12 mouse cellular contexts compared by ENCODE assay signal in the genomic region with DNA sequence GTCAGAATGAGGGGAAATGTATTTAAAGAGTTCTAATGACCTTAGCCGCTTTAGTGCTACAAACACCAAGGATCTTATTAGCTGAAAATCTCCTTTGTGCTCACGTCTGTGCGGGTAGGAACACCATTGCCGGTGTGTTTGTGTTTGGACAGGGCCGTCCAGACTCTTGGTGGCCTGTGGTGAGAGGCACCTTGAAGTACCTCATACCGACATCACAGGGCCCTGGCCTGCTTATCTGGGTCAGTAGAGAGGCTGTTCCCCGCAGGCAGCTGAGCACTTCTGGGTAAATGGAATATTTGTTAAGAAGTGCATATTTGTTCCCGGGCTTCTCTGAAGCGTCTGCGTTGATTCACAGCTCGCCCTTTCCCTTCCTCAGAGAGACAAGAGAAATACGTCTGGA.
"Had no signal": no experiment of that assay in that cellular context is flagged by ENCODE, and none has a peak within 500 bp of the region (broad histone marks: within the 10 kb centered on the region; RNA-seq: fewer than 3 reads in every experiment).

No protein-coding gene starts in this region.

- H3K4me3 ChIP-seq: limb, embryonic 12.5 days; liver, embryonic 13.5 days; neural tube, embryonic 12.5 days had no signal

- H3K4me1 ChIP-seq: limb, embryonic 12.5 days; liver, embryonic 13.5 days; neural tube, embryonic 12.5 days had no signal

- H3K9me3 ChIP-seq: limb, embryonic 12.5 days; liver, embryonic 13.5 days; neural tube, embryonic 12.5 days had no signal

- H3K27me3 ChIP-seq: liver, embryonic 13.5 days; neural tube, embryonic 12.5 days had no signal

- H3K4me2 ChIP-seq: limb, embryonic 12.5 days; liver, embryonic 13.5 days; neural tube, embryonic 12.5 days had no signal

- DNase-seq: kidney, adult 9 months; kidney, postnatal 4 days; liver; liver, embryonic 13.5 days; liver, postnatal 0 days; midbrain, embryonic 14.5 days; thymus, postnatal 4 days had no signal

- H3K9ac ChIP-seq: limb, embryonic 12.5 days; liver, embryonic 13.5 days; liver, postnatal 0 days; neural tube, embryonic 12.5 days had no signal

- H3K27ac ChIP-seq: kidney, postnatal 0 days; limb, embryonic 12.5 days; liver, embryonic 13.5 days; neural tube, embryonic 12.5 days; stomach, postnatal 0 days had no signal

- H3K36me3 ChIP-seq: limb, embryonic 12.5 days; liver, embryonic 13.5 days; neural tube, embryonic 12.5 days had no signal

- ATAC-seq: intestine, postnatal 0 days; liver, postnatal 0 days had no signal
